Mouse (Mus musculus) CD4-positive, CD25-positive, alpha-beta regulatory T cell, adult 4 months (primary cell): ENCODE data around the gene 4932438H23Rik. TPM values are rescaled to one million over a fixed set of nuclear protein-coding genes. Genes with fewer than 3 reads are reported as not detected.

Experiments
- ATAC-seq: one replicate; pipeline ENCODE4 v1.8.0; 2017
- polyA plus RNA-seq, 2 experiments: library from polyadenylated mRNA; unstranded; fragments of 100-300 nt; shearing (Covaris generic); gene quantifications; one replicate each; pipeline ENCODE4 v1.2.1; 2017

Gene 4932438H23Rik
- polyA plus RNA-seq, 2 experiments from 2014 or later, result 1.5 to 2.0 TPM

DNA sequence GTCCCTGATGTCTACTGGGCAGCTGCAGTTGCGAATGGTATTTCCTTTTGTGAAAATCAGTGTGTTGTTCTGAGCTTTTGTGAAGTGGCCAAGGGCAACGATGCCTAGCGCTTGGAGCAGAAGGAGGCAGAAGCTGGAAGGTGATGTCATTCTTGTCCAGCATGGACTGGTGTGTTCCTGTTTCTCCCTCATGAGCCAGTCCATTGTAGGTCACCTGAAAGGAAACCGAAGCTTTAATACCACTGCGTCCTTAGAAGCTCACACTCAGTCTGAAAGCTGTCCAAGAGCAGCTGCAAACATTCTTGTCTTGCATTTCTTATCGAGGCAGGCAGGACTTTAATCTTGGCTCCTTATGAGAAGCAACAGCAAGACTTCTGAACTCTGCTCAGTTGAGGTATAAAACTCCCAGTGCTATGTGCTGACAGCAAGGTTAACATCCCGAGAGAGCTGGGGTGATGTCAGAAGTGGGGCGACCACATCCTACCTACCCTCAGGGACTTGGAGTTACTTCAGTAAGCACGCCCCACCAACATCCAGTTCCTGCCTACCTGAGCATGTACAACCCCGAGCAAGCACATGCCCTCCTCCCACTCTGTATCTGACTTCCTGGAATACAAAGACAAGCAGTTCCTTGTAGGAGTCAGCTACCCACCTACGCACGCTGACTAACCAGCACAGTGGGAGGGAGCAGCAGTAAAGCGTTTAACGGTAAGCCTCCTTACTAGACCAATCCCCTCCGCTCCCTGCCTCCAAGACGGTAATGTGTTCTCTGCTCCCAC is 38.7 kb downstream of the 4932438H23Rik start:
- peak; percentile 95 for ATAC-seq

GRCm38 (mm10) chr16:91055150-91055549 is 39.8 kb downstream of the 4932438H23Rik start:
- no peak for ATAC-seq

DNA sequence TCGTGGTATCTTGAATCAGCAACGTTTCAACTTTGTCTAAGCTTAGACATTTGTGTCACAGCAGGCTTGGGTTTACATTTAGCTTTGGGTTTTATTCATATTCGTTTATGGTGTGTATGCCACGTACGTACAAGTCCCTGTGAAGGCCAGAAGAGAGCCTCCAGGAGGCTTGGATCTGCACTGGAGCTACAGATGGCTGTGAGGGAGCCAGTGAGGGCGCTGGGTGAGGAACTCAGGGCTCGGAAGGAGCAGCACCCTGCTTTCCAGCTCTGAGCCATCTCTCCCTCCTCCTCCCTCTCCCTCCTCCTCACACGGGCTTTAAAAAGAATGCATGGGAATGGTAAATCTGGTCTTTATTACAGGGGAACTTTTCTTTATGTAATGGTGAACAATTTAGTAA is 41.3 kb downstream of the 4932438H23Rik start:
- ATAC-seq, result no peak

- no peak for ATAC-seq
These were observed 49.4 kb downstream of the 4932438H23Rik start for GRCm38 (mm10) chr16:91045511-91045910.

GRCm38 (mm10) chr16:91044270-91045182 is 50.4 kb downstream of the 4932438H23Rik start, which contains the start of gene Paxbp1:
Paxbp1 (minus strand) TSS chr16:91044543.
- peak; percentile 93 for ATAC-seq

DNA sequence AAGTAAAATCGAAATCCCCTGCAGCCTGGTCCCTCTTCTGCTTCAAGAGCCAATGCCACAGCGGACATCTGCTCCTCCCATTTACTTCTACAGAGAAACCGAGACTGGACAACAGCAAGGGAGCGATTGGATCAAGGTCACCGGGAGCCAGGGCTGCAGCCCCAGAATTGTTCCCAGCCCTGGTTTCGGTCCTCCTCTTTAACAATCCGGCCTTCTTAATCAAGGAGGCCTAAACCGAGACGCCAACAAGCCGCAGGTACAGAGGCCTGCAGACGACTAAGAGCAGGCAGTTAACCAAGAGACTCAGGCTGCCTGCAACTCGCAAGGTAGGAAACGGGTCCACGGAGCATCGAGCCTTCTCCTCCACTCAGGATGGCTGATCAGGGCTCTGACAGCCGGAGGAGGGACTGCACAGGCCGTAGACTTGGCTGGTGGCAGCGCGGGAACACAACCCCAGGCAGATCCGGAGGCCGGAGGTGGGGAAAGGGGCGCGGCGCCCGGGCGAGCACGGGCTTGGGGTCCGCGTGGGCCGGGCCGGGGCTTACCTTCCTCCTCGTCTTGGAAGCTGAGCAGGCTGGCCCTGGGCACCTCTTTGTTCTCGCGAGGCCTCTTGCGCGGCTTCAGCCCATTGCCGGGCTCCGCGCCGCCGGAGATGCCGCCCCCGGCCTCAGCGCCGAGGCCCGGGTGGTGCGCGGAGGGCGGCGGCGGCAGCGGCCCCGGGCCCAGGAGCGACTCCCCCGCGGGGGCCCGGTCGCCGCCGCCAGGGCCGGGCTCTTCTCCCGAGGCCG is 51.3 kb downstream of the 4932438H23Rik start:
- peak; percentile 41 for ATAC-seq

- no peak for ATAC-seq
These were observed 52.3 kb downstream of the 4932438H23Rik start for GRCm38 (mm10) chr16:91042640-91043039.

- ATAC-seq, result no peak
These were observed 59.1 kb downstream of the 4932438H23Rik start for GRCm38 (mm10) chr16:91035866-91036265.

DNA sequence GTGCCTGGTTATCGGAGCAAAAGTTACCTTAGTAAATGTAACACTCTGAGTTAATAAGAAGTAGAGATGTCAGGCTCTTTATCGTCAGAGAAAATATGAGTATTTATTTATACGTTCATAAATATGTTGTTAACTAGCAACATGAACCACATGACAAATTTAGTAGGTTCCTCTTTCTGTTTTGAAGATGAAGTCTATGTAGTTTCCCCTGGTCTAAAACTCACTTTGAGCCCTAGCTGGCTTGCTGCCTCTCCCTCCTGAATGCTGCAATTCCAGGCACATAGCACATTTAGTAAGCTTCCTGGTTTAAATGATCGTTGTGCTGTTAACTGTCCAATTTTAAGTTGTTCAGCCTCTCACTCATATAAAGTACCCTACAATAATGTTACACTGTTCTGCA is 64.2 kb downstream of the 4932438H23Rik start:
- no peak for ATAC-seq

GRCm38 (mm10) chr16:91029901-91030300 is 65.0 kb downstream of the 4932438H23Rik start:
- ATAC-seq, result no peak

DNA sequence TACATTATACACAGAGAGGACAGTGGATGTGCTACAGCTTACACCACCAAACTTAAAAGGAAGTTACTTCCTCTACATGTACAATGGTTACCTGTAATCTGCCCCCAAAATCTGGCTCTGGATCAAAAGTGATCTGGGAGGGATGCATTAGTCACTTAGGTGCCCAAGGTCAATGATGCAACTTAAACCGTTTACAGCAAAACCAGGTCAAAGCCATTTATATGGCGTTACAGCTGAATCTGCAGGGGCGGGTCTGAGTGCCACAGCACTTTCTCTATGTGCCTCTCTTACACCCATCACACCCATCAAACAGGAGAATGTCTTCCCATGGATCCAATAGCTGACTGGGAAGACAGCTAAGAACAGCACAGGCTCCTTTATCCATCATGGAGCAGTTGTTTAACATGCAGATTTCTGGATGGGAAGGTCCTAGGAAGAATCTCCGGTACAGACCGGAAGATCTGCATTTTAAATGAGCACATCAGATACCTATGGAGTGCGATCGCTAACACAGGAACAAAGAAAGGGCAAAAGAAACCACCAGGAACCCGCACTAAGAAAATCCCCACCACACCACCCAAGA is 65.7 kb downstream of the 4932438H23Rik start:
- ATAC-seq, result no peak

GRCm38 (mm10) chr16:91026290-91026689 is 68.6 kb downstream of the 4932438H23Rik start:
- no peak for ATAC-seq

DNA sequence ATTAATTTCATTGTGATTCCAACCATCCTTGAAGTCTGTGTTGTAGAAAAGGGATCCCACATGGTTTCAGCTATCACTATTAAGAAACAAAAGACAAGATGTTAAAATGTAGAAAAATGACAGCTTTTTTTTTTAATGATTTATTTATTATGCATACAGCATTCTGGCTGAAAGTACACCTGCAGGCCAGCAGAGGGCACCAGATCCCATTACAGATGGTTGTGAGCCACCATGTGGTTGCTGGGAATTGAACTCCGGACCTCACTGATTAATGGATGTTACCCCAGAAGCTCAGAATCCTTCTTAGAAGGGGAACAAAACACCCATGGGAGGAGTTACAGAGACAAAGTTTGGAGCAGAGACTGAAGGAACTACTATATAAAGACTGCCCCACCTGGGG is 71.5 kb downstream of the 4932438H23Rik start:
- peak; percentile 39 for ATAC-seq

- ATAC-seq, result peak; percentile 51
These were observed 74.0 kb downstream of the 4932438H23Rik start for GRCm38 (mm10) chr16:91020842-91021483.

- ATAC-seq, result no peak
These were observed 75.4 kb downstream of the 4932438H23Rik start for GRCm38 (mm10) chr16:91019476-91019875.

DNA sequence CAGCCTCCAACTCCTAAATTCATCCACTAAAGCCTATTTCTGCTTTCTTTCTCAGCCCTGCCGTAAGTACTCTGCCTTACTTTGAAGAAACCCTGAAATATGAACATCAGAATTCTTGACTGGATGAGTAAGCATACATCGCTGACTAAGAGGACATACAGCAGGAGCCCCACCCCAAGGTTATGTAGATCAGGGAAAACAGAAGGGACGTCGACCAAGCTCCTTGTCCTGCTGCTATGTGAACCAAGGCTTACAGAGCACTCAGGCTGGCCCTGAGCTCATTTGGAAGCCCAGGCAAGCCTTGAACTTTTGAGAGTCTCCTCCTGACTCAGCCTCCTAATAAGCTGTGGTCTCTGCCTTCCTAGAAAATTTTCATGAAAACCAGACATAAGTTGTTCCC is 79.2 kb downstream of the 4932438H23Rik start:
- no peak for ATAC-seq

GRCm38 (mm10) chr16:91011847-91012246 is 83.1 kb downstream of the 4932438H23Rik start:
- no peak for ATAC-seq

GRCm38 (mm10) chr16:91011021-91011683 is 83.8 kb downstream of the 4932438H23Rik start, which contains the start of gene Synj1:
Synj1 (minus strand) TSS chr16:91011308.
- ATAC-seq, result peak; percentile 83

DNA sequence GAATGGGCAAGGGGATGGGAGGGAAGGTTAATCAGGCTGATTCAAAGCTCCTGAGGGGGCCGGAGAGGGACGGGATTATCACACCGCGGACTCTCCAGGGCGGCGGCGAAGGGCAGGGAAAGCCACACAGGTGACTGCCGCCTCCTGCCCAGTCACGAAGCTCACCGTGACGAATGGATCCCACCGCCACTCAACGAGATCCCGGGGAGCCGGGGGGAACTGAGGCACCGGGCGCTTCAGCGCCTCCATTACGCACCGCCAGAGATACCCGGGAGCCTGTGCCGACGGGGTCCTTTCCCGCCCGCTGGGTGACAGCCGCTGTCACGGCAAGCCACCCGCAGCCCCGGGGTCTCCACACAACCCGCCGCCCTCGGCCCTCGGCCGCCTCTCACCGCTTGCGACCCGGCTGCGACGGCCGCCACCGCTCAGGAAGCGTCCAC is 84.3 kb downstream of the 4932438H23Rik start:
- peak; percentile 25 for ATAC-seq

- ATAC-seq, result peak; percentile 12
These were observed 84.9 kb downstream of the 4932438H23Rik start for GRCm38 (mm10) chr16:91009942-91010529.
